8 mouse cellular contexts compared by ENCODE assay signal in the genomic region with DNA sequence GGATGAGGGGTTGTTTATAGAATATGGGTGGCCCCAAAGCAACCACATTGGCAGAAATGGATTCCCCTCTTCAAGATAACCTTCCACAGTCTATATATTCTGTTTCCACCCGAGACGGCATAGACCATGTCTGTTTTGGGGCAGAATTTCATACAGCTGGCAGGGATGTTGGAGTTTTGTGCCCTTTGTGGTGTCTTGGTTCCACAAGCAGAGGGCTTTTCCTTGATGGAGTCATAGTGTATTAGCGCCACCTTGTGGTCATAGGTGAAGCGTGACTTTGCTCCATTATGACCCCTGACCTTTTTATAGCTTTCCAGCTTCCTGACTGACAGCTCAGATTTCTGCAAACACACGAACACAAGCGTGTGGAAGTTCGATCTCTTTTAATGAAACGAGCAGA. TPM values are rescaled to one million over a fixed set of nuclear protein-coding genes. Genes with fewer than 3 reads are reported as not detected.
DNase-seq lines count a peak whose midpoint lies in the region; ATAC-seq lines count a peak whose summit lies in the region.

No protein-coding gene starts in this region.

- no peak overlapping the region for H3K9ac ChIP-seq in midbrain, embryonic 11.5 days (ENCODE audit: low read length)
- H3K9ac ChIP-seq in midbrain, embryonic 15.5 days = no peak overlapping the region
- H3K9ac ChIP-seq in limb, embryonic 11.5 days (ENCODE audit: low read length) = no peak overlapping the region

- H3K9me3 ChIP-seq in midbrain, embryonic 11.5 days (ENCODE audit: control insufficient read depth, low read length) = no peaks in the 10 kb centered on the region
- H3K9me3 ChIP-seq in midbrain, embryonic 15.5 days = no peaks in the 10 kb centered on the region
- no peaks in the 10 kb centered on the region for H3K9me3 ChIP-seq in limb, embryonic 11.5 days (ENCODE audit: control insufficient read depth, low read length)

- H3K27me3 ChIP-seq in midbrain, embryonic 11.5 days (ENCODE audit: control insufficient read depth, insufficient read depth, low read length) = no peaks in the 10 kb centered on the region
- H3K27me3 ChIP-seq in midbrain, embryonic 15.5 days (replicated peaks) = no peaks in the 10 kb centered on the region
- H3K27me3 ChIP-seq in limb, embryonic 11.5 days (ENCODE audit: control insufficient read depth, insufficient read depth, low read length) = no peaks in the 10 kb centered on the region

- no peaks in the 10 kb centered on the region for H3K36me3 ChIP-seq in midbrain, embryonic 11.5 days (ENCODE audit: control insufficient read depth, insufficient read depth, low read length)
- H3K36me3 ChIP-seq in midbrain, embryonic 15.5 days (replicated peaks) = no peaks in the 10 kb centered on the region
- H3K36me3 ChIP-seq in limb, embryonic 11.5 days (ENCODE audit: control insufficient read depth, insufficient read depth, low read length) = no peaks in the 10 kb centered on the region

- DNase-seq in midbrain, embryonic 11.5 days (ENCODE audit: low spot score, missing footprints) = peak; percentile 94
- peak; percentile 83 for DNase-seq in MN1 (ENCODE audit: low spot score)
- peak; percentile 40 for DNase-seq in c-Kit-positive CD71-negative TER-119-negative erythroid progenitor cells, embryonic 14.5 days (ENCODE audit: low read depth)
- peak; percentile 35 for DNase-seq in heart, postnatal 4 days
- peak; percentile 75 for DNase-seq in limb, embryonic 11.5 days (ENCODE audit: low spot score)
- DNase-seq in retina, embryonic 14.5 days (ENCODE audit: low spot score) = peak; percentile 88
- DNase-seq in testis, postnatal 14 days (ENCODE audit: low spot score) = no peak

- no peaks in the 10 kb centered on the region for H3K4me1 ChIP-seq in midbrain, embryonic 11.5 days (ENCODE audit: control insufficient read depth, insufficient read depth, low read length)
- no peaks in the 10 kb centered on the region for H3K4me1 ChIP-seq in midbrain, embryonic 15.5 days
- no peaks in the 10 kb centered on the region for H3K4me1 ChIP-seq in limb, embryonic 11.5 days (ENCODE audit: control insufficient read depth, insufficient read depth, low read length)

- no peak overlapping the region for H3K4me2 ChIP-seq in midbrain, embryonic 11.5 days
- no peak overlapping the region for H3K4me2 ChIP-seq in midbrain, embryonic 15.5 days
- no peak overlapping the region for H3K4me2 ChIP-seq in limb, embryonic 11.5 days (ENCODE audit: low read depth, severe bottlenecking)

- ATAC-seq in midbrain, embryonic 11.5 days (ENCODE audit: low FRiP score) = peak; percentile 30; the same call in 1 of the 2 replicates
- ATAC-seq in midbrain, embryonic 15.5 days (replicated peaks) = no peak
- ATAC-seq in limb, embryonic 11.5 days (ENCODE audit: insufficient number of reproducible peaks, low FRiP score, low TSS enrichment, low read depth) = peak; percentile 67; the same call in 1 of the 2 replicates

- H3K4me3 ChIP-seq in midbrain, embryonic 11.5 days (ENCODE audit: low read depth, low read length) = no peak overlapping the region
- no peak overlapping the region for H3K4me3 ChIP-seq in midbrain, embryonic 15.5 days
- H3K4me3 ChIP-seq in limb, embryonic 11.5 days (ENCODE audit: low read depth, low read length) = no peak overlapping the region

- 17% methylated on average over 8 of the region's 8 CpGs for WGBS in midbrain, embryonic 11.5 days
- 18% methylated on average over 8 of the region's 8 CpGs for WGBS in midbrain, embryonic 15.5 days
- WGBS in limb, embryonic 11.5 days = 8% methylated on average over 8 of the region's 8 CpGs

- no peak overlapping the region for H3K27ac ChIP-seq in midbrain, embryonic 11.5 days (ENCODE audit: low read depth, low read length)
- no peak overlapping the region for H3K27ac ChIP-seq in midbrain, embryonic 15.5 days
- H3K27ac ChIP-seq in limb, embryonic 11.5 days (replicated peaks; ENCODE audit: low read depth, low read length) = no peak overlapping the region

RNA-seq across cellular contexts. Expression of a gene that starts 19.8 kb away (rescaled TPM):
- 0.26 and 0.37 TPM in 2 replicates for polyA plus RNA-seq in midbrain, embryonic 11.5 days (2014; fragmentation: Nextera tagmentation; extraction: Ambion mirVana)
- polyA plus RNA-seq in midbrain, embryonic 15.5 days (2015; fragmentation: Nextera tagmentation; extraction: Ambion mirVana) = 1.0 and 1.4 TPM in 2 replicates
- under 1 TPM in 1 of 2 experiments, not detected in 1; 0.33 TPM for total RNA-seq in heart, postnatal 4 days (2021)
- 0.75 and 1.2 TPM in 2 replicates for polyA plus RNA-seq in limb, embryonic 11.5 days (2014; fragmentation: Nextera tagmentation; extraction: Ambion mirVana)

RNA-seq across cellular contexts. Expression of a gene that starts 23.4 kb away (rescaled TPM):
- 29.9 and 31.3 TPM in 2 replicates for polyA plus RNA-seq in midbrain, embryonic 11.5 days (2014; fragmentation: Nextera tagmentation; extraction: Ambion mirVana)
- polyA plus RNA-seq in midbrain, embryonic 15.5 days (2015; fragmentation: Nextera tagmentation; extraction: Ambion mirVana) = 70.0 and 72.1 TPM in 2 replicates
- total RNA-seq in heart, postnatal 4 days (2021) = 10 to 100 TPM; 11.3 to 12.6 TPM
- 28.6 and 29.2 TPM in 2 replicates for polyA plus RNA-seq in limb, embryonic 11.5 days (2014; fragmentation: Nextera tagmentation; extraction: Ambion mirVana)

RNA-seq across cellular contexts. Expression of a gene that starts 23.5 kb away (rescaled TPM):
- 258 and 265 TPM in 2 replicates for polyA plus RNA-seq in midbrain, embryonic 11.5 days (2014; fragmentation: Nextera tagmentation; extraction: Ambion mirVana)
- polyA plus RNA-seq in midbrain, embryonic 15.5 days (2015; fragmentation: Nextera tagmentation; extraction: Ambion mirVana) = 157 TPM in 2 replicates
- total RNA-seq in heart, postnatal 4 days (2021) = 100 to 1,000 TPM; 100 to 105 TPM
- polyA plus RNA-seq in limb, embryonic 11.5 days (2014; fragmentation: Nextera tagmentation; extraction: Ambion mirVana) = 288 TPM in 2 replicates

RNA-seq across cellular contexts. Expression of a gene that starts 42.5 kb away (rescaled TPM):
- polyA plus RNA-seq in midbrain, embryonic 11.5 days (2014; fragmentation: Nextera tagmentation; extraction: Ambion mirVana) = 9.1 and 11.8 TPM in 2 replicates
- 8.7 and 8.9 TPM in 2 replicates for polyA plus RNA-seq in midbrain, embryonic 15.5 days (2015; fragmentation: Nextera tagmentation; extraction: Ambion mirVana)
- 1 to 10 TPM; 1.4 to 1.5 TPM for total RNA-seq in heart, postnatal 4 days (2021)
- polyA plus RNA-seq in limb, embryonic 11.5 days (2014; fragmentation: Nextera tagmentation; extraction: Ambion mirVana) = 12.6 and 13.9 TPM in 2 replicates
